Mouse (Mus musculus) liver, embryonic 13.5 days (tissue): ENCODE results near the gene Sema6b. TPM values are rescaled to one million over a fixed set of nuclear protein-coding genes. Genes with fewer than 3 reads are reported as not detected.
A peak's percentile ranks its signal among the peaks of the same experiment; 100 is the strongest.

Source experiments
- ATAC-seq: fragments of 200-750 bp; cut with Nextera tagmentation; 2 replicates; pipeline ENCODE4 v1.8.0; 2017; ENCODE audit warnings: low read depth, mild to moderate bottlenecking, moderate number of reproducible peaks, moderate library complexity
- DNase-seq: peaks from one replicate; pipeline ENCODE4 v3.0.0; 2022
- H3K27ac ChIP-seq: fragments of 300-500 bp; sonication (generic); 2 replicates; pipeline ENCODE4 v1.5.1; 2015; ENCODE audit warnings: moderate library complexity, mild to moderate bottlenecking, inconsistent platforms
- H3K27me3 ChIP-seq: fragments of 300-500 bp; sonication (generic); 2 replicates; pipeline ENCODE4 v1.6.1; 2015; ENCODE audit warnings: mild to moderate bottlenecking, inconsistent platforms
- H3K36me3 ChIP-seq: fragments of 300-500 bp; sonication (generic); 2 replicates; pipeline ENCODE4 v1.6.1; 2015; ENCODE audit warnings: mild to moderate bottlenecking, inconsistent platforms
- H3K4me1 ChIP-seq: fragments of 300-500 bp; sonication (generic); replicated peaks from 2 replicates; pipeline ENCODE4 v1.6.1; 2015; ENCODE audit warnings: inconsistent platforms
- H3K4me2 ChIP-seq: fragments of 300-500 bp; sonication (generic); 2 replicates; pipeline ENCODE4 v1.6.1; 2015; ENCODE audit warnings: inconsistent platforms, mild to moderate bottlenecking, moderate library complexity
- H3K4me3 ChIP-seq: fragments of 300-500 bp; sonication (generic); replicated peaks from 2 replicates; pipeline ENCODE4 v1.5.1; 2015; ENCODE audit warnings: mild to moderate bottlenecking, inconsistent platforms
- H3K9ac ChIP-seq: fragments of 300-500 bp; sonication (generic); 2 replicates; pipeline ENCODE4 v1.6.1; 2015; ENCODE audit warnings: mild to moderate bottlenecking, inconsistent platforms
- H3K9me3 ChIP-seq: fragments of 300-500 bp; sonication (generic); replicated peaks from 2 replicates; pipeline ENCODE4 v1.6.1; 2016; ENCODE audit warnings: inconsistent platforms
- WGBS: fragments of 180-500 bp; shearing (Covaris S2); methylation state at CpG from one replicate; pipeline ENCODE4 v1.1.7; 2015; ENCODE audit not compliant: insufficient replicate concordance; 5-methylcytosine and 5-hydroxymethylcytosine counted together
- polyA plus RNA-seq: library from polyadenylated mRNA; unstranded; fragments of >200 nt; fragmentation: Nextera tagmentation; extraction: Ambion mirVana; gene quantifications from 2 replicates; pipeline ENCODE4 v1.2.1, GENCODE M21; 2015

Sema6b gene
- polyA plus RNA-seq, 1 experiment from 2014 or later, result 0.55 TPM

GRCm38 (mm10) chr17:56165671-56166070 lies 25.5 kb upstream of the Sema6b start:
- Histone ChIP-seq H3K27me3 (peaks cover 8% of the 10 kb centered on the region; the same call in 1 of the 2 replicates), H3K4me3 (no peak overlapping the region), H3K9me3 (no peaks in the 10 kb centered on the region), H3K9ac (no peak overlapping the region), H3K36me3 (no peaks in the 10 kb centered on the region), H3K4me1 (peaks cover 55% of the 10 kb centered on the region), H3K4me2 (no peak overlapping the region), H3K27ac (no peak overlapping the region)
- WGBS, result 77% methylated on average over 11 of the region's 11 CpGs
- ATAC-seq, result no peak
- DNase-seq, result no peak

DNA sequence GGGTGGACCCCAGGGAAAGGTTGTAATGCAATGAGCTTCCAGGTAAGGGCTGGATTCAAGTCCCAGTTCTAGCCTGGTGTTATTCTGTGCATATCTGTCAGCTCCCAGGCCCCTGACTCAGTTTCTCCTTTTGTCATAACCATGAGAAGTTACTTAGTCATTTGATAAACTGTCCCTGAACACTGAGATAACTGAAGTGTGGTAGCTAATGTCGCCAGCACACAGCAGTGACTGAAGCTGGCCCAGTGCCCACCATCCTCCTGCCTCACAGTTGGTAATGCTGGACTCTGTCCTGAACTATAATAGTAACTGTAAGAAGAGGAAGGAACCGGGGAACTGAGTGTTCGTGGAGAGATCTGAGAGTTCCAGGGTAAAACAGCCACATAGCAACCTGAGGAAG lies 24.4 kb upstream of the Sema6b start:
- H3K36me3 ChIP-seq, result no peaks in the 10 kb centered on the region
- 39% methylated on average over 3 of the region's 3 CpGs for WGBS
- no peaks in the 10 kb centered on the region for H3K9me3 ChIP-seq
- no peak overlapping the region for H3K4me3 ChIP-seq
- peaks cover 10% of the 10 kb centered on the region for H3K27me3 ChIP-seq
- no peak overlapping the region for H3K27ac ChIP-seq
- no peak overlapping the region for H3K4me2 ChIP-seq
- H3K4me1 ChIP-seq, result peaks cover 44% of the 10 kb centered on the region
- DNase-seq (no peak), ATAC-seq (no peak)
- H3K9ac ChIP-seq, result no peak overlapping the region

- DNase-seq (no peak), ATAC-seq (no peak)
- Histone ChIP-seq H3K27me3 (peaks cover 17% of the 10 kb centered on the region), H3K4me1 (peaks cover 38% of the 10 kb centered on the region), H3K9ac (no peak overlapping the region), H3K27ac (no peak overlapping the region), H3K36me3 (no peaks in the 10 kb centered on the region), H3K9me3 (no peaks in the 10 kb centered on the region), H3K4me2 (no peak overlapping the region; the same call in 1 of the 2 replicates), H3K4me3 (no peak overlapping the region)
- WGBS, result 62% methylated on average over 6 of the region's 6 CpGs
Observed at GRCm38 (mm10) chr17:56163523-56164102, 23.5 kb upstream of the Sema6b start.

DNA sequence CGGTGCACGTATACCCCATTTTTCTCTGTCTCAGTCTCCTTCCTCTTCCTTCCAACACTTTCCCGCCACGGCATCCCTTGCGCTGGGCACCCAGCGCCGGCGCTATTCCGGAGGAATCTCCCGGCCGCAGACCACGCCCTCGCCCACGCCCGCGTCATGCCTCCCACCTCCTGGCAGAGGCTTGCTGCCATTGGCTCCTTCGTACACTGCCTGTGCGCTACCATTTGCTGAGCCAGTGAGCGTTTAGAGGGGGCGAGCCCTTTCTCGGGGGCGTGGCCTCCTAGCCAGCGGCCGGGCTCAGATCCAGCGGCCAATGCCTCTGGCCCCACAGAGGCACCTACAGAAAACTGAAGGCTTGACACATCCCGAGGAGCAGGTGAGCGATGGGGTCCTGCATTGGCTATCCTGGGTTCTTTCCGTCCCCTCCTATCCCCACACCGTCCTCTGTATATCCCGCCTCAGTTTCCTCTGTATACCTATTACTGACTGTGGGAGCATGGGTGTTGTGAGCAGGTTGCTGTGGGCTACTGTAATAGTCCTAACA lies 22.2 kb upstream of the Sema6b start, which contains the start of gene Tnfaip8l1:
Gene Tnfaip8l1, plus strand, starts transcription at position 247 of the 544 bp plus-strand sequence.
- no peaks in the 10 kb centered on the region for H3K9me3 ChIP-seq
- peaks cover 36% of the 10 kb centered on the region for H3K4me1 ChIP-seq
- peak within 1 kb of the TSS; percentile 60 for H3K9ac ChIP-seq
- H3K27ac ChIP-seq, result no peak within 1 kb of the TSS
- peak; percentile 92 for DNase-seq
- WGBS, result 1% methylated on average over 30 of the region's 30 CpGs
- H3K4me3 ChIP-seq, result peak within 1 kb of the TSS; percentile 54
- ATAC-seq, result peak; percentile 97
- peak within 1 kb of the TSS; percentile 76 for H3K4me2 ChIP-seq
- peaks cover 30% of the 10 kb centered on the region for H3K27me3 ChIP-seq
- no peaks in the 10 kb centered on the region for H3K36me3 ChIP-seq

DNA sequence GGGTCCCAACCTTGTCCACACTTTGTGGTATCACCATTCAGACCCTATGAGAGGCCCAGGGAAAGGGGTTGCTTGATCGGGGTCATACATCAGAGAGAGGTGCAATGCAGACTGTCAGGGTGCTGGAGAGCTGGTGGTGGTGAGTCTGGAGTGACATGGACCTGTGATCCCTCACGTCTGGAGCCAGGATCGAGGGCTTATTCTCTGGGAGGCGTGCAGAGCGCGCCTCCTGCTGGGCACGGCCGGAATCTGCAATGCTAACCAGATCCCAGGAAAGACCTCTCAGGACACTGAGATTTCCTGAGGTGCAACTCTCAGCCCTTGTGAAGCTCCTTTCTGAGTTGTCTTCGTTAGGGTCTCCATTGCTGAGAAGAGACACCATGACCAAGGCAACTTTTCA lies 19.6 kb upstream of the Sema6b start:
- Histone ChIP-seq H3K9ac (no peak overlapping the region), H3K27me3 (peaks cover 50% of the 10 kb centered on the region), H3K4me2 (no peak overlapping the region), H3K9me3 (no peaks in the 10 kb centered on the region), H3K4me3 (no peak overlapping the region), H3K36me3 (no peaks in the 10 kb centered on the region), H3K4me1 (peaks cover 28% of the 10 kb centered on the region), H3K27ac (no peak overlapping the region)
- ATAC-seq (no peak), DNase-seq (peak; percentile 30)
- 1% methylated on average over 9 of the region's 9 CpGs for WGBS

- H3K36me3 ChIP-seq, result no peaks in the 10 kb centered on the region
- no peak overlapping the region for H3K4me3 ChIP-seq
- H3K9me3 ChIP-seq, result no peaks in the 10 kb centered on the region
- DNase-seq, result no peak
- H3K27ac ChIP-seq, result no peak overlapping the region
- H3K4me2 ChIP-seq, result no peak overlapping the region
- ATAC-seq, result peak; percentile 63
- WGBS, result 41% methylated on average over 9 of the region's 9 CpGs
- H3K9ac ChIP-seq, result no peak overlapping the region
- peaks cover 12% of the 10 kb centered on the region for H3K4me1 ChIP-seq
- H3K27me3 ChIP-seq, result peaks cover 73% of the 10 kb centered on the region
Observed at GRCm38 (mm10) chr17:56153643-56154042, 13.5 kb upstream of the Sema6b start.

GRCm38 (mm10) chr17:56149897-56150296 lies 9.8 kb upstream of the Sema6b start:
- Histone ChIP-seq H3K9ac (no peak overlapping the region), H3K4me2 (no peak overlapping the region), H3K27ac (no peak overlapping the region), H3K4me3 (no peak overlapping the region), H3K4me1 (peaks cover 15% of the 10 kb centered on the region), H3K9me3 (no peaks in the 10 kb centered on the region), H3K27me3 (peaks cover 78% of the 10 kb centered on the region), H3K36me3 (no peaks in the 10 kb centered on the region)
- DNase-seq (no peak), ATAC-seq (no peak)
- WGBS, result 44% methylated on average over 2 of the region's 2 CpGs

DNA sequence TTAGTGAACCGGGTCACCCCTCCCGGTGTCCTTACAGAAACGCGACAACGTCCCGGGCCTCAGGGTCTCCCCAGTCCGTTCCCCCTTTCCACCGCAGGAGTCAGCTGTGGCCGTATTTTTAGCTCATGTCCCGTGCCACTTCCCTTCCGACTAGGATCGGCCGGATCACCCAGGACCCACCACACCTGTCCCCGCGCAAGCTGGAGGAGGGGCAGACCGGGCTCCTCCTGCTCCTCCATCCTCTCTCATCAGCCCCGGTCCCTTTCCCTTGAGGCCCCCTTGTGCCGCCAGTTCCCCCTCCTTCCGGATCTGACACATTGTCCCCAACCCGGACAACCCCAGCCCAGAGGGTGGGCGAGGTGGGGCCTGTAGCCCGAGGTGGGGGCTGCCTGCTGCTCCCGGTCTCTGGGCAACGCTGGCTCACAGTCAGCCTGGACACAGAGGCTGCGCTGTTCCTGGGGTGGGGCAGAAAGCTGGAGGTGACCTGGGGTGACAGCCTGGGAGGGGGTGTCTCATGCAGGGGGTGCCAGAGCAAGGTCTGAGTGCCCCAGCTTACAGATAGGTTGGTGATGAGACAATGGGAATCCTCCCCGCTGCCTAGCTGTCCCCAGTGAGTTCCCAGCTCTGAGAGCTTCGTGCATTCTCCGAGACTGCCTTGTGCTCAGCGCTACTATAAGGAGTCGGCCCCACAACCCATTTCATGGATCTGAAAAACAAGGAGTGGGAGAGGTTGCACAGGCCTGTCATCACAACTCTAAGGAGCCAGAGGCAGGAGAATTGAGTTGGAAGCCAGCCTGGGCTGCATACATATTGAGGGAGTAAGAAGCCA lies 8.9 kb upstream of the Sema6b start:
- Histone ChIP-seq H3K4me3 (no peak overlapping the region), H3K9ac (no peak overlapping the region), H3K4me1 (peaks cover 15% of the 10 kb centered on the region)

GRCm38 (mm10) chr17:56148280-56148679 lies 8.1 kb upstream of the Sema6b start:
- Histone ChIP-seq H3K4me3 (no peak overlapping the region), H3K9me3 (no peaks in the 10 kb centered on the region), H3K36me3 (no peaks in the 10 kb centered on the region), H3K9ac (no peak overlapping the region), H3K4me2 (0 out of 2 replicates have a peak overlapping the region, but pooled peaks have one; percentile 19), H3K27ac (no peak overlapping the region), H3K27me3 (peaks cover 85% of the 10 kb centered on the region), H3K4me1 (peaks cover 12% of the 10 kb centered on the region)
- no peak for DNase-seq
- 17% methylated on average over 9 of the region's 9 CpGs for WGBS
- no peak for ATAC-seq

More for the DNA sequence above, 8.9 kb upstream of the Sema6b start:
- Histone ChIP-seq H3K9me3 (no peaks in the 10 kb centered on the region), H3K4me2 (peak overlapping the region; percentile 19; the same call in 1 of the 2 replicates), H3K27ac (no peak overlapping the region), H3K27me3 (peaks cover 82% of the 10 kb centered on the region), H3K36me3 (no peaks in the 10 kb centered on the region)
- 6% methylated on average over 30 of the region's 30 CpGs for WGBS
- DNase-seq (no peak), ATAC-seq (no peak)

DNA sequence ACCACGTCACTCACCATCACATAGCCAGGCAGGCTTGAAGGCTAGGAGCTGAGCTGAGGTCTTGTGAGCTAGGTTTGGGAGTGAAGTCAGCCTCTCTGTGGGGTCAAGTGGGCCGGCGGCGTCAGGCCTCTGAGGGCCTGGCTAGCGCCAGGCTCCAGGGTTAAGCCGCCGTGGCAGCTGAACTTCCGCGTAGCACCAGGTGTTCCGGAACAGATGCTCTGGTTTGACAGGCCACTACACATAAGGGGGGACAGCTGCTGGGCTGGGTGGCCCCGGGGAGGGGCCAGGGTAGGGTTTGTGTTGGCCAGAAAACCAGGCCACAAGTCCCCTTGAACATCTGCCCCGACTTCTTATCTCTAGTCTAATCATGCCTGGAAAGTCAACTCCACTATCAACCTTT lies 7.3 kb upstream of the Sema6b start:
- no peaks in the 10 kb centered on the region for H3K9me3 ChIP-seq
- H3K4me1 ChIP-seq, result peaks cover 12% of the 10 kb centered on the region
- H3K36me3 ChIP-seq, result no peaks in the 10 kb centered on the region
- H3K4me3 ChIP-seq, result no peak overlapping the region
- no peak overlapping the region for H3K9ac ChIP-seq
- peaks cover 89% of the 10 kb centered on the region for H3K27me3 ChIP-seq
- H3K4me2 ChIP-seq, result no peak overlapping the region
- WGBS, result 45% methylated on average over 12 of the region's 12 CpGs
- no peak overlapping the region for H3K27ac ChIP-seq
- ATAC-seq (no peak), DNase-seq (no peak)

GRCm38 (mm10) chr17:56146131-56146530 lies 6.0 kb upstream of the Sema6b start:
- Histone ChIP-seq H3K9ac (no peak overlapping the region), H3K27me3 (peaks cover 99% of the 10 kb centered on the region), H3K4me3 (no peak overlapping the region), H3K4me2 (no peak overlapping the region), H3K9me3 (no peaks in the 10 kb centered on the region), H3K27ac (no peak overlapping the region), H3K36me3 (no peaks in the 10 kb centered on the region), H3K4me1 (peaks cover 24% of the 10 kb centered on the region)
- WGBS, result 26% methylated on average over 9 of the region's 9 CpGs
- DNase-seq (no peak), ATAC-seq (no peak)
